Mouse (Mus musculus) forebrain, embryonic 14.5 days (tissue): ENCODE results near the gene Prdm8. TPM values are rescaled to one million over a fixed set of nuclear protein-coding genes. Genes with fewer than 3 reads are reported as not detected.

ENCODE experiments used
- ATAC-seq: fragments of 200-750 bp; cut with Nextera tagmentation; 2 replicates; pipeline ENCODE4 v1.8.0; 2017; ENCODE audit warnings: mild to moderate bottlenecking, moderate library complexity
- DNase-seq: peaks from one replicate; pipeline ENCODE4 v3.0.0-alpha.2; 2015; ENCODE audit warnings: low spot score
- H3K27ac ChIP-seq: fragments of 300-500 bp; sonication (generic); 2 replicates; pipeline ENCODE4 v1.5.1; 2014; ENCODE audit warnings: low read depth, mild to moderate bottlenecking, control low read depth, low read length, moderate library complexity
- H3K27me3 ChIP-seq: fragments of 300-500 bp; sonication (generic); replicated peaks from 2 replicates; pipeline ENCODE4 v1.6.1; 2014; ENCODE audit warnings: low read length, control low read depth, mixed read lengths; ENCODE audit not compliant: control insufficient read depth, insufficient read depth
- H3K36me3 ChIP-seq: fragments of 300-500 bp; sonication (generic); 2 replicates; pipeline ENCODE4 v1.6.1; 2014; ENCODE audit warnings: low read length, control low read depth; ENCODE audit not compliant: control insufficient read depth, insufficient read depth
- H3K4me1 ChIP-seq: fragments of 300-500 bp; sonication (generic); 2 replicates; pipeline ENCODE4 v1.6.1; 2014; ENCODE audit warnings: antibody characterized with exemption, low read length, control low read depth; ENCODE audit not compliant: control insufficient read depth, insufficient read depth
- H3K4me2 ChIP-seq: fragments of 300-500 bp; sonication (generic); 2 replicates; pipeline ENCODE4 v1.6.1; 2014; ENCODE audit warnings: mild to moderate bottlenecking, control low read depth, low read length
- H3K4me3 ChIP-seq: fragments of 300-500 bp; sonication (generic); 2 replicates; pipeline ENCODE4 v1.5.1; 2014; ENCODE audit warnings: low read depth, low read length, control low read depth
- H3K9ac ChIP-seq: fragments of 300-500 bp; sonication (generic); 2 replicates; pipeline ENCODE4 v1.6.1; 2014; ENCODE audit warnings: mild to moderate bottlenecking, low read length, control low read depth, moderate library complexity
- H3K9me3 ChIP-seq: fragments of 300-500 bp; sonication (generic); replicated peaks from 2 replicates; pipeline ENCODE4 v1.6.1; 2016; ENCODE audit warnings: low read length, control low read depth, mixed read lengths; ENCODE audit not compliant: control insufficient read depth
- WGBS: fragments of 180-500 bp; shearing (Covaris S2); extraction: QIAGEN DNeasy Blood & Tissue Kit; methylation state at CpG from one replicate; pipeline ENCODE4 v1.1.7; 2014; 5-methylcytosine and 5-hydroxymethylcytosine counted together
- polyA plus RNA-seq: library from polyadenylated mRNA; unstranded; fragments of >200 nt; fragmentation: Nextera tagmentation; extraction: Ambion mirVana; gene quantifications from 2 replicates; pipeline ENCODE4 v1.2.1, GENCODE M21; 2014

Gene Prdm8
- polyA plus RNA-seq, 1 experiment from 2014 or later, result 5.0 TPM

DNA sequence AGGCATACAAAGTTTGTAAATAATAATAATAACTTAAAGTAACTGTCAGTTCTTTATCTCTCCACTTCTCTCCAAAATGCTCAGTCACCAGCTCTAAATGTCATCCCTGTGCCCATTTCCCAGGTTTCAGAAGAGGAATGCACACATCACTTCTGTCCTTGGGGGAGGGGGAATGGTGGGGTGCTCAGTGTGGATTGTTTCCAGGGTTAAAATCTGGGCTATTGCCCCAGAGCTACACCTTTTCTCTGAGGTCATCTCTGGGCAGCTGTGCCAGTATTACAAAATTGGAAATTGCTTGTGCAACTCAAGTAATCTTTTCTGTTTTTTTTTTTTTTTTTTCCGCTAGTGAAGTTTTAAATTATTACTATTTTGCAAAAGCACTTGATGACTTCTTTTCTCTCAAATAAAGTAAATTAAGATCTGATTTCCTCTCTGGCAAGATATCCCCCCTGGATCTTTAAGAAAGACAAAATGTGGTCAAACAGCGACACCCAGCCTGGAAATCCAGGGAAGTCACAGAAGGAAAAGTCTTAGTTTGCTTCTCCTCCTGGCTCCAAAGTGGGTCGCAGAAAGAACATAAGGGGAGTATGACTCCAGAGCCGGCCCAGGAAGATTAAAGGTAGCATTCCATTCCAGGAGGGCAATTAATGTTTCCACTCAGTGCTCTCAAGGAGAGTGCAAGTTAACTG lies 25.4 kb downstream of the Prdm8 start:
- 23% methylated on average over 4 of the region's 4 CpGs for WGBS

DNA sequence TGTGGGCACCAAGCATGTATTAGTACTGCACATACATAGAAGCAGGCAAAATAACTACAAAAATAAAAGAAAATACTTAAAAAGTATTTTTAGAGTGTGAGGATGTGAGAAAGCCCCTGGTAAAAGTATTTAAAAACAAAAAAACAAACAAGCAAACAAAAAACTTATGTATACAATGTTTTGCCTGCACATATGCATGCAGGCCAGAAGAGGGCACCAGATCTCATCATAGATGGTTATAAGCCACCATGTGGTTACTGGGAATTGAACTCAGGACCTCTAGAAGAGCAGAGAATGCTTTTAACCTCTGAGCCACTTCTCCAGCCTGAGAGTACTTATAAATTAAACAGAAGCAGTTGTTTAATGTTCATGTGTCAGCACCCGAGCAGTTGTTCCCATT lies 28.0 kb downstream of the Prdm8 start:
- no peaks in the 10 kb centered on the region for H3K4me1 ChIP-seq
- H3K9me3 ChIP-seq, result no peaks in the 10 kb centered on the region
- H3K4me2 ChIP-seq, result no peak overlapping the region
- no peak overlapping the region for H3K9ac ChIP-seq
- WGBS, result 97% methylated on average over 1 of the region's 1 CpGs
- no peak overlapping the region for H3K27ac ChIP-seq
- ATAC-seq (no peak), DNase-seq (no peak)
- no peaks in the 10 kb centered on the region for H3K36me3 ChIP-seq
- H3K27me3 ChIP-seq, result peaks cover 11% of the 10 kb centered on the region
- H3K4me3 ChIP-seq, result no peak overlapping the region

More for the DNA sequence above, 25.4 kb downstream of the Prdm8 start:
- Histone ChIP-seq H3K27me3 (peaks cover 31% of the 10 kb centered on the region), H3K36me3 (no peaks in the 10 kb centered on the region), H3K4me3 (no peak overlapping the region), H3K9me3 (no peaks in the 10 kb centered on the region), H3K4me2 (no peak overlapping the region), H3K9ac (no peak overlapping the region), H3K4me1 (peaks cover 3% of the 10 kb centered on the region), H3K27ac (no peak overlapping the region)
- ATAC-seq (no peak), DNase-seq (peak; percentile 37)

DNA sequence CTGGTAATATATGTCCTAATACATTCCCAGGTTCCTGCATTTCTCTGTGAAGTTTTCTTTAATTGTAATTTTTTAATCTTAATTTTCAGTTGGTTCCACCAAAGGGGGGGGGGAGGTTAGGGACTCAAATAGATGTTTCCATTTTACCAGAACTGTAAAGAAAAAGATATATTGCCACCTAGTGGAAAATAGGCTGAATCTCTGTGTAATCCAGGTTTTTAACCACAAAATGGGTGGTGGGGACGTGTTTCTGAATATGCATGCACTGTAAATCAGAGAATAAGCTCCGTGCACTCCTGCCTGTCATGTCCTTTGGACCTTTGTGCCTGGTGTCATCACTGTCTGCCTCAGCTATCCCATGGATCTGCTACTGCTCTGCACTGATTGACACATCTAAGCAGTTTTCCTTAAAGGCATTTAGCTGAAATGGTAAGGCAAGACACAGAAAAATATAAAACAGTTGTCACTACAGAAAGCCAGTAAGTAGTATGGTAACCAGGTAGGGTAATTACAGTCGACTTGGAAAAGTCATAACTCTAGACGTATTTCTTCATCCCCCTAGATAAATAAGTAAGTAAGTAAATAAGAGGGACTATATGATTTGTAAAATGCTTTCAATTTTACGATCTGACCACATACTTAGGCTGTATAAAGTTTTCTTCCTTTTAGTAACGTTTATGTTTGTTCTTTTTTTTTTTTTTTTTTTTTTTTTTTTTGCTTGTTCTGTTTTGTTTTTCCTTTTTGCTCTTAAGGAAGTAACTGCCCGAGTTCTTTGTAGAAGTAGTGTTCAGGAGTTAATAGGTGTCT lies 31.6 kb downstream of the Prdm8 start:
- no peaks in the 10 kb centered on the region for H3K9me3 ChIP-seq
- H3K4me1 ChIP-seq, result no peaks in the 10 kb centered on the region
- DNase-seq, result peak; percentile 76
- no peaks in the 10 kb centered on the region for H3K36me3 ChIP-seq
- H3K4me2 ChIP-seq, result no peak overlapping the region
- H3K27ac ChIP-seq, result no peak overlapping the region
- WGBS, result 54% methylated on average over 7 of the region's 7 CpGs
- ATAC-seq, result 0 out of 2 replicates have a peak, but pooled peaks have one; percentile 34
- H3K4me3 ChIP-seq, result no peak overlapping the region
- H3K9ac ChIP-seq, result no peak overlapping the region
- H3K27me3 ChIP-seq, result no peaks in the 10 kb centered on the region

DNA sequence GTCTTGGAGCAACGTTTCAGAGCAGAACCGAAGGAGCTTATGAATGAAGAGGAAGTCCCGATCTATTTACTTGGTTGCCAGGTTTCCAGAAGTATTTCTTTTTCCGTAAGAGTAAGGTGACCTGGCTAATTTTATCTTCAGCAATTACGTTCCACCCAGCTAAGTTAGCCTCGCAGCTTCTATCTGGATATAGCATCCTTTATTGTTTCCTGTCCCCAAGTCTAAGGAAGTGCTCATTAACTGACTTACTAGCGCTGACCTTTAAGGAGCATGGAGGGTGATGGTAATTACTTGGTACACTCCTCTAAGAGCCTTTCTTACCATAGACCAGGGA lies 32.2 kb downstream of the Prdm8 start:
- 35% methylated on average over 7 of the region's 7 CpGs for WGBS
- no peaks in the 10 kb centered on the region for H3K9me3 ChIP-seq

DNA sequence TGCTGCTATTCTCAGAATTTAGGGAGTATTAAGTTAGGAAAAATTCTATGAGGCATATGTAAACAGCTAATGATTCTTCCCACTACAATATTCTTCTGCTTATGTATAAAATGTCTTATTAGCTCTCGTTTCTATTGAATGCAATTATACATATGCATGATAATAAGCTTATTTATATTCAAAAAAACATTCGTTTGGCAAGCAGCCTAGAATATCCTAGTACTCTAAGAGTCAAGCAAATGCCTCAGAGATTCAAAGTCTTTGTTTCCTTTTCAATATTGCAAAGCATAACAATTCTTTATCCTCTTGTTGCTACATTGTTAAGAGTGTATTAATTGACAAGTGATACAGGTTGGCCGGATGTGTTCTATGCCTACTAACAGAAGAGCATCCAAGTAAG lies 34.6 kb downstream of the Prdm8 start:
- peak; percentile 78 for DNase-seq
- H3K27me3 ChIP-seq, result no peaks in the 10 kb centered on the region
- no peaks in the 10 kb centered on the region for H3K36me3 ChIP-seq
- no peak overlapping the region for H3K4me2 ChIP-seq
- 41% methylated on average over 3 of the region's 3 CpGs for WGBS
- ATAC-seq, result peak; percentile 34; the same call in 1 of the 2 replicates
- H3K4me3 ChIP-seq, result no peak overlapping the region
- no peaks in the 10 kb centered on the region for H3K9me3 ChIP-seq
- no peaks in the 10 kb centered on the region for H3K4me1 ChIP-seq
- H3K9ac ChIP-seq, result no peak overlapping the region
- H3K27ac ChIP-seq, result no peak overlapping the region

More for the DNA sequence above, 32.2 kb downstream of the Prdm8 start:
- DNase-seq (no peak), ATAC-seq (no peak)
- H3K4me3 ChIP-seq, result no peak overlapping the region
- no peak overlapping the region for H3K4me2 ChIP-seq
- H3K27me3 ChIP-seq, result no peaks in the 10 kb centered on the region
- H3K36me3 ChIP-seq, result no peaks in the 10 kb centered on the region
- H3K4me1 ChIP-seq, result no peaks in the 10 kb centered on the region
- H3K27ac ChIP-seq, result no peak overlapping the region
- H3K9ac ChIP-seq, result no peak overlapping the region

DNA sequence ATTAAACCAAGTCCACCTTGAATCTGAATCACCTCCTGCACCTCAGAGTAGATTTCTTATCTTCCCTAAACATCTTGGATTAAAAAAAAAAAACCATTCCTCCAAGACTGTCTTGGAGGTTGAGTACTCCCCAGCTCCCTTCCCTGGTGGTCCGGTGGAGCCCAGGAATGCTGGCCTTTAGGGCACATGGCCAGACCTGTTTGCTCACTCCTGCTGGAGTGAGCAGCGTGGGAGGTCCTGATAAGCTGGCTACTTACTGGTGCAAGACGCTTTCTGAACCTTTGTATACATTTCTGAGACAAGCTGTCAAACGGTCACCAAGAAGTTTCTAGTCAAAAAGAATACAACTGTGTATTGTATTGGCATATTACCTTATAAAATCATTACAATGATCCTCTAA lies 36.0 kb downstream of the Prdm8 start:
- Histone ChIP-seq H3K27ac (no peak overlapping the region), H3K27me3 (no peaks in the 10 kb centered on the region), H3K4me3 (no peak overlapping the region), H3K9ac (no peak overlapping the region), H3K4me1 (no peaks in the 10 kb centered on the region), H3K36me3 (no peaks in the 10 kb centered on the region), H3K4me2 (no peak overlapping the region), H3K9me3 (no peaks in the 10 kb centered on the region)
- WGBS, result 73% methylated on average over 4 of the region's 4 CpGs
- DNase-seq (no peak), ATAC-seq (no peak)

DNA sequence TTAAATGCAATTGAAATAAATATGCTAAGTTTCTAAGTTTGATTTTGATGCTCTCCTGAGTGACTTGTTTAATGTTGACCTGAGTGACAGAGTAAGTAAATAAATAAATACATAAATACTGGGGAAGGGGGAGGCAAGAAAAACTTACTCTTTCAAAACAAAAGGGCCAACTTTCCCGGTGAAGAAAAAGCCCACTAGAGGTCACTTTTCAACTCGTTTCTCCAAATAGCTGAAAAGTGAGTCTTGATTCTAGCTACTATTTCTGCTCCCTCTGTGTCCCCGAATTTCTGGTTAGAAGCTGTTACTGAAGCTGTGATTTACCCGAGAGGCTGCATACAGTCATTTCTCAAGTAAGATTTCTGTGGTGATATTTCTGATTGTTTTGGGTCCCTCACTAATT lies 45.5 kb downstream of the Prdm8 start:
- 60% methylated on average over 4 of the region's 4 CpGs for WGBS
- DNase-seq, result no peak
- no peak overlapping the region for H3K4me3 ChIP-seq
- no peaks in the 10 kb centered on the region for H3K27me3 ChIP-seq
- no peak for ATAC-seq
- no peaks in the 10 kb centered on the region for H3K4me1 ChIP-seq
- H3K27ac ChIP-seq, result no peak overlapping the region
- no peak overlapping the region for H3K9ac ChIP-seq
- no peak overlapping the region for H3K4me2 ChIP-seq
- no peaks in the 10 kb centered on the region for H3K9me3 ChIP-seq
- H3K36me3 ChIP-seq, result no peaks in the 10 kb centered on the region

DNA sequence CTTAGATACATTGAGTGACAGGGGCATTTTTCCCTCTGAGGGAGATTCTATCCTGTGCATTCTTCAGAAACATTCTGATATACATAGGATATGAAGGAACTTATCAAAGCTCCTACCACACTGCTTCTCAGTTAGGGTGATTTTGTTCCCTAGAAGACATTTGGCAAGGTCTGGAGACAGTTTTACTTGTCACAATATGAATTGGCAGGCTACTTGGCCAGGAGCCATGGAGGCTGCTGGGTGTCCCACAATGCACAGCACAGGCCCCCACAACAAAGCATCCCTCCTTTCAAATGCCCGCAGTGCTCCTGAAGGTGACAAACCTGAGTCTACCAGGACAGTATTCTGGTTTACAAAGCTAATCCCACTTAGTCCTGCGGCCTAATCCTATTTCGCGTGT lies 55.0 kb downstream of the Prdm8 start:
- Histone ChIP-seq H3K27me3 (no peaks in the 10 kb centered on the region), H3K4me2 (no peak overlapping the region), H3K27ac (no peak overlapping the region), H3K9ac (no peak overlapping the region), H3K4me1 (no peaks in the 10 kb centered on the region), H3K9me3 (no peaks in the 10 kb centered on the region), H3K36me3 (no peaks in the 10 kb centered on the region), H3K4me3 (no peak overlapping the region)
- peak; percentile 46 for DNase-seq
- 66% methylated on average over 4 of the region's 4 CpGs for WGBS
- no peak for ATAC-seq

DNA sequence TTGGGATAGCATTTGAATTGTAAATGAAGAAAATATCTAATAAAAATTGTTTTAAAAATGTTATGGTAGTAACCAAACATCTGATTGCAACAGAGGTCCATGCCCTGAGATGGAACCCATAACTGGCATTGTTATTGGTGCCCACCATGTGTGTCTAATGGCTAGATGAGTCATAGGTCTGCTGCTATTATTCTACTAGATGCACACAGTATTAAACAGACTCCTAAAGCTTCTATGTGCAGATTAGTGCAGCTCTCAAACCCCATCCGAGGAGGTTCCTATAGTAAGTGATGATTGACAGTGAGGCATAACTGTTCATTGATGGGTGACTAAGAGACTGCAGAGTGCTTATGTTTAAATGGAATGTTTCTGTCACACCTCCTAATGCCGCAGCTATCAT lies 59.7 kb downstream of the Prdm8 start:
- Histone ChIP-seq H3K9me3 (no peaks in the 10 kb centered on the region), H3K27me3 (no peaks in the 10 kb centered on the region), H3K4me3 (no peak overlapping the region), H3K9ac (no peak overlapping the region), H3K4me1 (no peaks in the 10 kb centered on the region), H3K36me3 (no peaks in the 10 kb centered on the region), H3K4me2 (no peak overlapping the region), H3K27ac (no peak overlapping the region)
- no peak for DNase-seq
- 67% methylated on average over 2 of the region's 2 CpGs for WGBS
- ATAC-seq, result no peak
